10 mouse cellular contexts compared by ENCODE assay signal in the genomic region with DNA sequence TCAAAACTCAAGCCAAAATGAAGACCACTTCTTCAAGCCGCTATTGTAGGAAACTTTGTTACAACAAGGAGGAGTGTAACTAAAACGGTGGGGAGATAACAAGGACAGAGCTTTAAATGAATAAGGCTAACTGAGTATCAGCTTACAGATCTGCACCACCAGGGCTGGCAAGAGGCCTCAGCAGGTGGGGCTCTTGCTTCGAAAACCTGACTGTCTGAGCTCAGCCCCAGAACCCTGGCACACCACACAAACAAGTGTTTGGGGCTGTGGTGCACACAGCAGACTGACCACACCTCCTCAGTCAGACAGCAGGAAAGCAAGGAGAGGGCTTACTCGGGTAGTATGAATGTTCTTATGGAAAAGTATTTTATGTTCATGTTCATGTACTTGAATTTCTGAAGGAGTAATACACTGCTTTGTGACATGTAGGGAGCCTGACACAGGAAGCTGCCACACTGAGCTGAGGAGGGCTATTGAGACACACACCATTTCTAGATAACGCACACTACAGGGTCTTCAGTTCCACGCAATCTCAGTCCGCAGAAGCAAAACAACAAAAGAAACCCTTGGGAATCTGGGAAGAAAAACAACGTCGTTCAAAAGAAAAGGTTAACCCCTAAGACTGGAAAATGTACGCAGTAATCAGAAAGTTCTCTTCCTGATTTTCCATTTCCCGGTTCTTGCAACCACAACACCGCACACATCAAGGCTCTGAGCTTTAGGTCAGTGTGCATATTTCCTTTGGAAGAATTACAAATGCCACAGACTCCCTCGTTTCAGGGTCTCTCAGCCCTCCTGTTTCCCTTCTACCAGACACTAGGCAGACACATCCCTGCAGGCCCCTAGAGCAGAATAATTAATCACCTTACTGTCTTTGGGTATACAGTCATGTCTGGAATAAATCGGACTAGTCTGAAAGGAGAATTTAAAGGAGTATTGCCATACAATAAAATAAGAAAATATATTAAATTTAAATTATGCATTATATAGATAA. TPM values are rescaled to one million over a fixed set of nuclear protein-coding genes. Genes with fewer than 3 reads are reported as not detected.
A peak's percentile ranks its signal among the peaks of the same experiment; 100 is the strongest.
DNase-seq lines count a peak whose midpoint lies in the region; ATAC-seq and TF ChIP-seq lines count a peak whose summit lies in the region.
"Had no signal": no experiment of that assay in that cellular context is flagged by ENCODE, and none has a peak within 500 bp of the region (broad histone marks: within the 10 kb centered on the region; RNA-seq: fewer than 3 reads in every experiment).

No protein-coding gene starts in this region.

- H3K9me3 ChIP-seq in hindbrain, embryonic 16.5 days (ENCODE audit: control insufficient read depth, low read length), result no peaks in the 10 kb centered on the region
- H3K9me3 ChIP-seq in neural tube, embryonic 15.5 days (replicated peaks), result no peaks in the 10 kb centered on the region
- H3K9me3 ChIP-seq: liver, embryonic 15.5 days had no signal

- no peak for TF ChIP-seq CTCF in layer of hippocampus, adult 2 months (conservative IDR thresholded peaks at IDR 0.05)

- no peak overlapping the region for H3K27ac ChIP-seq in hindbrain, embryonic 16.5 days (ENCODE audit: low read depth, low read length)
- 0 out of 2 replicates have a peak overlapping the region, but pooled peaks have one; percentile 42 for H3K27ac ChIP-seq in neural tube, embryonic 15.5 days (replicated peaks)
- H3K27ac ChIP-seq in layer of hippocampus, adult 2 months, result no peak overlapping the region
- H3K27ac ChIP-seq: liver, embryonic 15.5 days had no signal

- H3K4me3 ChIP-seq in hindbrain, embryonic 16.5 days (ENCODE audit: low read length), result no peak overlapping the region
- no peak overlapping the region for H3K4me3 ChIP-seq in neural tube, embryonic 15.5 days (replicated peaks)
- no peak overlapping the region for H3K4me3 ChIP-seq in layer of hippocampus, adult 2 months
- H3K4me3 ChIP-seq: liver, embryonic 15.5 days had no signal

- peaks cover 3% of the 10 kb centered on the region for H3K4me1 ChIP-seq in hindbrain, embryonic 16.5 days (ENCODE audit: control insufficient read depth, insufficient read depth, low read depth, low read length)
- H3K4me1 ChIP-seq in neural tube, embryonic 15.5 days, result peaks cover 39% of the 10 kb centered on the region

- H3K9ac ChIP-seq in hindbrain, embryonic 16.5 days (ENCODE audit: low read depth, low read length), result no peak overlapping the region
- H3K9ac ChIP-seq in neural tube, embryonic 15.5 days (replicated peaks), result no peak overlapping the region
- H3K9ac ChIP-seq: liver, embryonic 15.5 days had no signal

- DNase-seq in kidney, postnatal 10 days, result peak; percentile 22
- no peak for DNase-seq in kidney, postnatal 4 days
- peak; percentile 36 for DNase-seq in embryo, embryonic 10 days (ENCODE audit: low spot score)
- DNase-seq in spleen, postnatal 36 days (ENCODE audit: low spot score in 2 of 2), result no peak
- no peak for DNase-seq in layer of hippocampus, adult 2 months (ENCODE audit: low spot score in 2 of 2)
- no peak for DNase-seq in frontal cortex, adult 2 months (ENCODE audit: extremely low spot score in 1 of 2, low spot score in 1 of 2)
- DNase-seq: adrenal gland, postnatal 10 days had no signal

- H3K27me3 ChIP-seq in hindbrain, embryonic 16.5 days (replicated peaks; ENCODE audit: control insufficient read depth, insufficient read depth, low read length), result no peaks in the 10 kb centered on the region
- H3K27me3 ChIP-seq in neural tube, embryonic 15.5 days (replicated peaks), result no peaks in the 10 kb centered on the region
- H3K27me3 ChIP-seq: liver, embryonic 15.5 days had no signal

- WGBS in hindbrain, embryonic 16.5 days, result 21% methylated on average over 14 of the region's 14 CpGs
- whole genome bisulfite sequencing in neural tube, embryonic 15.5 days, result 23% methylated on average over 14 of the region's 14 CpGs

- H3K36me3 ChIP-seq in hindbrain, embryonic 16.5 days (ENCODE audit: control insufficient read depth, insufficient read depth, low read length), result no peaks in the 10 kb centered on the region
- H3K36me3 ChIP-seq in neural tube, embryonic 15.5 days, result no peaks in the 10 kb centered on the region
- H3K36me3 ChIP-seq: liver, embryonic 15.5 days had no signal

- 0 out of 2 replicates have a peak, but pooled peaks have one; percentile 41 for ATAC-seq in hindbrain, embryonic 16.5 days
- 0 out of 2 replicates have a peak, but pooled peaks have one; percentile 32 for ATAC-seq in neural tube, embryonic 15.5 days (ENCODE audit: low FRiP score)

- no peak overlapping the region for H3K4me2 ChIP-seq in hindbrain, embryonic 16.5 days (ENCODE audit: low read length)
- H3K4me2 ChIP-seq in neural tube, embryonic 15.5 days, result no peak overlapping the region
- H3K4me2 ChIP-seq: liver, embryonic 15.5 days had no signal

RNA-seq across cellular contexts. Expression of a gene that starts 29.8 kb away (rescaled TPM):
- polyA plus RNA-seq in hindbrain, embryonic 16.5 days (2015; fragmentation: Nextera tagmentation; extraction: Ambion mirVana), result 6.0 and 6.5 TPM in 2 replicates
- 6.6 and 8.6 TPM in 2 replicates for polyA plus RNA-seq in neural tube, embryonic 15.5 days (2015; fragmentation: Nextera tagmentation; extraction: Ambion mirVana)
- total RNA-seq in layer of hippocampus, adult 2 months (2021), result 10 to 100 TPM; 34.4 to 39.1 TPM
- polyA plus RNA-seq in frontal cortex, adult 2 months (2012; rRNA removed), result 9.6 and 10.7 TPM in 2 replicates

Comparison
In these comparisons a context has a peak if more than half of its experiments do, and no peak if none do; other contexts are left out.
1. DNase-seq: peak in kidney, postnatal 10 days (single experiment) and embryo, embryonic 10 days (single experiment); none in kidney, postnatal 4 days (0 of 2), spleen, postnatal 36 days (0 of 2), layer of hippocampus, adult 2 months (0 of 2) and frontal cortex, adult 2 months (0 of 2).